Mouse (Mus musculus): ENCODE data around the gene Dnaja4. TPM values are rescaled to one million over a fixed set of nuclear protein-coding genes. Genes with fewer than 3 reads are reported as not detected.

Dnaja4 gene
- polyA plus RNA-seq, 1 experiment from 2014 or later: 4.7 TPM

Small RNA genes within 50 kb of the gene (microRNA-seq; reads per million reads assigned to microRNA genes)
- gene Mir5710: not detected

Other genes starting within 250 kb of the Dnaja4 start
- 7.0 and 7.2 TPM in 2 replicates for gene Dmxl2, start 197.2 kb upstream of the Dnaja4 start, polyA plus RNA-seq (2014; fragmentation: Nextera tagmentation; extraction: Ambion mirVana)
- gene Sh2d7, start 159.9 kb upstream of the Dnaja4 start, polyA plus RNA-seq (2014; fragmentation: Nextera tagmentation; extraction: Ambion mirVana): not detected in 2 replicates
- 13.6 and 15.3 TPM in 2 replicates for gene Cib2, start 138.7 kb upstream of the Dnaja4 start, polyA plus RNA-seq (2014; fragmentation: Nextera tagmentation; extraction: Ambion mirVana)
- gene Idh3a, start 112.5 kb upstream of the Dnaja4 start, polyA plus RNA-seq (2014; fragmentation: Nextera tagmentation; extraction: Ambion mirVana): 99.6 and 108 TPM in 2 replicates
- 0.74 and 0.78 TPM in 2 replicates for gene Acsbg1, start 37.0 kb upstream of the Dnaja4 start, polyA plus RNA-seq (2014; fragmentation: Nextera tagmentation; extraction: Ambion mirVana)
- gene Wdr61, start 35.6 kb downstream of the Dnaja4 start, polyA plus RNA-seq (2014; fragmentation: Nextera tagmentation; extraction: Ambion mirVana): 169 and 175 TPM in 2 replicates
- 99.4 and 126 TPM in 2 replicates for gene Crabp1, start 65.9 kb downstream of the Dnaja4 start, polyA plus RNA-seq (2014; fragmentation: Nextera tagmentation; extraction: Ambion mirVana)
- gene Ireb2, start 164.9 kb downstream of the Dnaja4 start, polyA plus RNA-seq (2014; fragmentation: Nextera tagmentation; extraction: Ambion mirVana): 43.4 and 46.8 TPM in 2 replicates
- gene Hykk, start 218.4 kb downstream of the Dnaja4 start, polyA plus RNA-seq (2014; fragmentation: Nextera tagmentation; extraction: Ambion mirVana): 4.8 and 5.3 TPM in 2 replicates